Mouse (Mus musculus): ENCODE results near the gene Sec22b.

DNA sequence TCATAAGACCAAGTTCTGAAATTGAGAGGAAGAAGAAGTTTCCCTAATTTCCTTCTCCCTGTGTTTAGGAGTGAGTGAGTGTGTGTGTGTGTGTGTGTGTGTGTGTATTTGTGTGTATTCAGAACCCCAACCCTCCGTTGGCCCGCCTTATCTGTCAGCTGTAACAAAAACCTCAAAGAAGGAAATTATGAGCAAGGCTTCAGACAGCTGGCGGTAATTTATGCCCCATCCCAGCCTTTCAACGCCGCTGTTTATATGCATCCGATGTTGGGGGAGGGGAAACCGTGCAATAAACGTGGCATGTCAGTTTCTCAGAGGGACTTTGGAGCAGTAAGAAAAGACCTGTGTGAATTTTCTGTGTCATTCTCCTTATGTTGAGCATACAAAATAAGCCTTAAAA is 24.7 kb upstream of the Sec22b start:
- TF ChIP-seq GATA1 (IDR thresholded peaks at IDR 0.05; ENCODE audit: borderline replicate concordance, low read length), result no peak
- no peak for TF ChIP-seq FLI1 (IDR thresholded peaks at IDR 0.05; ENCODE audit: low read length)
